Mouse (Mus musculus): ENCODE measurements around the gene Grm4. TPM values are rescaled to one million over a fixed set of nuclear protein-coding genes. Genes with fewer than 3 reads are reported as not detected.

Gene Grm4
- polyA plus RNA-seq, 1 experiment from 2014 or later = 0.13 TPM

DNA sequence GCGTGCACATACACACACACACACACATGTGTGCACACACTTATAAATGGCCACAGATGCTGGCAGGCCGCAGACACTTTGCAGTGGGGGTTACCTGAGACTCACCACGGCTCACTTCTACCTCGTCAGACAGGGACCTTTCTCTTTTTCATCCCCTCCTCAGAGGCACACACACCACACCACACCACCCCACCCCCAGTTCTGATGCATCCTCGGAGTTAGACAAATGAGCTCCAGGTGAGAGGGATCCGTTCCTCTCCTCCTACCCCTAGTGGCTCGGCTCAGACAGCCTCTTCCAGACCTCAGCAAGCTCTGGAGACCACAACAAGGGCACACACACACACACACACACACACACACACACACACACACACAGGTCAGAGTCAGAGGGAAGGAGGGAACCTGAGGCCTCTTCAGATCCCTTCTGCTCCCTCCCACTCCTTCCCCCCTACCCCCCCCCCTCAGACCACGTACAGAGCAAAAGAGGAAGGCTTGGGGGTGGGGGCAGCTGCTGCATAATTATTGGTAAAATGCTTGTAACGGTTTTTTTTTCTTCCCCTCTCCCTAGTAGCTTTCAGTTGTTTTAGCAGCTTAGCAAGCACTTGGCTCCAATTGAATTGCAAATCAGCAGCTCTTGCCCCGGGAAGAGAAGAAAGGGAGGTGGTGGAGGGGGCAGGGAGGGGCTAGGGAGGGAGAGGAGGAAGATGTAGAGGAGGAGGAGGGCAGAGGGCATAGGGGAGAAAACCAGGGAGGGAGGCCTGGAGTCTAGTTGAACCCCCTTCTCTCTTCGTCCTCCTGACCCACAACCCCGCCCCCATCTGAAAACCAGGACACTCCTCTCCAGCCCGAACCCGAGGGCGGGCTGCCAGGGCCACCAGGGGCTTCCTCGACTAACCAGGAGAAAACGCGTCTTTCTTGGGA lies 19.6 kb downstream of the Grm4 start:
- Histone ChIP-seq H3K9me3 (ENCODE audit: control insufficient read depth, low read length) (no peaks in the 10 kb centered on the region), H3K9ac (ENCODE audit: low read length) (no peak overlapping the region), H3K4me2 (ENCODE audit: low read depth, low read length) (peak overlapping the region; percentile 11; the same call in 1 of the 2 replicates), H3K36me3 (ENCODE audit: control insufficient read depth, insufficient read depth, low read length) (no peaks in the 10 kb centered on the region), H3K27me3 (ENCODE audit: control insufficient read depth, insufficient read depth, low read depth, low read length) (peaks cover 23% of the 10 kb centered on the region), H3K4me3 (ENCODE audit: low read length) (no peak overlapping the region), H3K27ac (ENCODE audit: low read length) (no peak overlapping the region), H3K4me1 (replicated peaks; ENCODE audit: control insufficient read depth, insufficient read depth, low read length) (no peaks in the 10 kb centered on the region)
- 9% methylated on average over 18 of the region's 18 CpGs for WGBS
- 0 out of 2 replicates have a peak, but pooled peaks have one; percentile 11 for ATAC-seq (ENCODE audit: low read depth)

DNA sequence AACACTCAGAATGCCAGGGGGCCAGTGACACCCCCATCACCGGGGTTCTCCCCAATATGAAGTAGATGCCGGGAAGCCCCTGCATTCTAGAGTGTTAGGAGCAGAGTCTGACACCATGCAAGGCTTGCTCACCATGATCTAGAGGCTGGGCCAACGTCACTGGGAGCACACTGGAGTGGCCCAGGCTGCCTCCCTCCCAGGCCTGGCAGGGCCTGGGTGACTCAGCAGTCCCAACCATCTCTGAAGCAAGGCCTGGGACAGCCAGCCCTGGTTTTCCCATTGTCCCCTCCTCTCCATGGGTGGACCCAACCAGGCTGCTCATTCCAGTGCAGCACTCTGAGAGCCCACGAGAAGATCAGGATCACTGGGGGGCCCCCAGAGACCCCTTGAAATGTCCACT lies 20.4 kb downstream of the Grm4 start:
- ATAC-seq (ENCODE audit: low read depth) = no peak
- H3K4me2 ChIP-seq (ENCODE audit: low read depth, low read length) = no peak overlapping the region
- H3K27ac ChIP-seq (ENCODE audit: low read length) = no peak overlapping the region
- no peak overlapping the region for H3K4me3 ChIP-seq (ENCODE audit: low read length)
- H3K9me3 ChIP-seq (ENCODE audit: control insufficient read depth, low read length) = no peaks in the 10 kb centered on the region
- H3K36me3 ChIP-seq (ENCODE audit: control insufficient read depth, insufficient read depth, low read length) = no peaks in the 10 kb centered on the region
- peaks cover 23% of the 10 kb centered on the region for H3K27me3 ChIP-seq (ENCODE audit: control insufficient read depth, insufficient read depth, low read depth, low read length)
- WGBS = 33% methylated on average over 4 of the region's 4 CpGs
- no peak overlapping the region for H3K9ac ChIP-seq (ENCODE audit: low read length)
- no peaks in the 10 kb centered on the region for H3K4me1 ChIP-seq (replicated peaks; ENCODE audit: control insufficient read depth, insufficient read depth, low read length)

DNA sequence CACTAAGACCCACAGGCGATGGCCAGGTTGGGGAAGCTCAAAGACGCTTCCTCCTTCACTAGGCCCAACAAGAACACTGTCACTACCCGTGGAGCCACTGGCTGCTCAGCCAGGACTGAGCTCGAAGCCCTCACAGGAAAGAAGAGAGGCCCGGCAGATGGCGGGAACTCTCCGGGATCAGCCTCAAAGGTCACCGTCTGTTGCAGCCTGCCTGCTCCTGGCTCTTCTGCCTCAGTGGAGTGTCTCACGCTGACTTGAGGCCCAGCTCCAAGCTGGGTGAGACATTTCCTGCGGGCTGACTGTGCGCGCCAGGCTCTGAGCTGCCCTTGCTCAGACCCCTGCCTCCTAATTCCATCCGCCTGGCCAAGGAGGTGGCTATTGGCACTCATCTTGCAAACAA lies 22.1 kb downstream of the Grm4 start:
- Histone ChIP-seq H3K27me3 (ENCODE audit: control insufficient read depth, insufficient read depth, low read depth, low read length) (peaks cover 15% of the 10 kb centered on the region), H3K36me3 (ENCODE audit: control insufficient read depth, insufficient read depth, low read length) (no peaks in the 10 kb centered on the region), H3K4me1 (replicated peaks; ENCODE audit: control insufficient read depth, insufficient read depth, low read length) (no peaks in the 10 kb centered on the region), H3K4me2 (ENCODE audit: low read depth, low read length) (no peak overlapping the region), H3K27ac (ENCODE audit: low read length) (no peak overlapping the region), H3K9me3 (ENCODE audit: control insufficient read depth, low read length) (no peaks in the 10 kb centered on the region), H3K4me3 (ENCODE audit: low read length) (no peak overlapping the region), H3K9ac (ENCODE audit: low read length) (no peak overlapping the region)
- ATAC-seq (ENCODE audit: low read depth) = no peak
- WGBS = 66% methylated on average over 13 of the region's 13 CpGs

DNA sequence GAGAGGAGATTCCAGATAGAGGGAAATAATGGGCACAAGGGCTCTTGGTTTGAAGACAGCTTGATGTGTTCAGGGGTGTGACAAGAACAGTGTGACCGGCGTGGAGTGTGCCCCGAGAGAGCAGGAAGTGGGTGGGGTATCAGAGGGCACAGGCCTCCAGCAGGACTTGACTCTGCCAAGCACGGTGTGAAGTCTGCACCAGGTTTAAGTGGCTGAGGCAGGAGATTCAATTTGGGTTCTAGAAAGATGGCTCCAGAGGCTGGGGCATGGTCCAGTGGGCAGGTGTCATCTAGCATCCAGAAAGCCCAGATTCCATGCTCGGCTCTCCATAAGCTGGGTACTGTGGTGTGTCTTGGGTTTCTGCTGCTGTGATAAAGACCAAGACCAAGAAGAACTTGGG lies 23.4 kb downstream of the Grm4 start:
- no peak overlapping the region for H3K4me3 ChIP-seq (ENCODE audit: low read length)
- no peak for ATAC-seq (ENCODE audit: low read depth)
- no peak overlapping the region for H3K9ac ChIP-seq (ENCODE audit: low read length)
- no peaks in the 10 kb centered on the region for H3K4me1 ChIP-seq (replicated peaks; ENCODE audit: control insufficient read depth, insufficient read depth, low read length)
- peaks cover 7% of the 10 kb centered on the region for H3K27me3 ChIP-seq (ENCODE audit: control insufficient read depth, insufficient read depth, low read depth, low read length)
- 57% methylated on average over 5 of the region's 5 CpGs for WGBS
- H3K27ac ChIP-seq (ENCODE audit: low read length) = no peak overlapping the region
- no peaks in the 10 kb centered on the region for H3K36me3 ChIP-seq (ENCODE audit: control insufficient read depth, insufficient read depth, low read length)
- no peak overlapping the region for H3K4me2 ChIP-seq (ENCODE audit: low read depth, low read length)
- no peaks in the 10 kb centered on the region for H3K9me3 ChIP-seq (ENCODE audit: control insufficient read depth, low read length)

DNA sequence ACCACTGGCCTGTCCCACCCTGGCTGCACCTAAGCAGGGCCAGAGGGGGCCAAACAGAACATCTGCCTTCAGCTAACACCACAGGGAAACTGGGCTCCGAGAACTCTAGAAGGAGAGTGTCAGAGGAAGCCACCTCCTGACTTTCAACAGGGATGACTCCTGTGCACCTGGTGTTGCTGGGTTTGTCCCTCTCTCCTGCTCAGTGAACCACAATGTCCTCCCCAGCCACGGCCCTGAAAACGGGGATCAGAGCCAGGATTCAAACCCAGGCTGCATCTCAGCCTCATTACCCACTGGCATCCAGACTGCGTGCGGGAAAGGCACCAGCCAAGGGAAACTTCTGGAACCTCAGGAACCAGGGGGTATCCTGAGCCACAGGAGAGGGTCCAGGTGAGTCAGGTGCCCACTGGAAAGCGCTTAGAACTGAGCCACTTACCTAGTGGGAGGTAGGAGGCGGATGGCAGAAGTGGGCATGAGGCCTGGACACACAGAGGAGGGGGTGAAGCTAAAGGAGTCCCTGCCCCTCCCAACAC lies 26.1 kb downstream of the Grm4 start:
- ATAC-seq (ENCODE audit: low read depth) = no peak
- Histone ChIP-seq H3K9me3 (ENCODE audit: control insufficient read depth, low read length) (no peaks in the 10 kb centered on the region), H3K9ac (ENCODE audit: low read length) (no peak overlapping the region), H3K4me2 (ENCODE audit: low read depth, low read length) (no peak overlapping the region), H3K4me1 (replicated peaks; ENCODE audit: control insufficient read depth, insufficient read depth, low read length) (no peaks in the 10 kb centered on the region), H3K27me3 (ENCODE audit: control insufficient read depth, insufficient read depth, low read depth, low read length) (no peaks in the 10 kb centered on the region), H3K36me3 (ENCODE audit: control insufficient read depth, insufficient read depth, low read length) (no peaks in the 10 kb centered on the region), H3K27ac (ENCODE audit: low read length) (no peak overlapping the region), H3K4me3 (ENCODE audit: low read length) (no peak overlapping the region)
- WGBS = 66% methylated on average over 7 of the region's 7 CpGs

DNA sequence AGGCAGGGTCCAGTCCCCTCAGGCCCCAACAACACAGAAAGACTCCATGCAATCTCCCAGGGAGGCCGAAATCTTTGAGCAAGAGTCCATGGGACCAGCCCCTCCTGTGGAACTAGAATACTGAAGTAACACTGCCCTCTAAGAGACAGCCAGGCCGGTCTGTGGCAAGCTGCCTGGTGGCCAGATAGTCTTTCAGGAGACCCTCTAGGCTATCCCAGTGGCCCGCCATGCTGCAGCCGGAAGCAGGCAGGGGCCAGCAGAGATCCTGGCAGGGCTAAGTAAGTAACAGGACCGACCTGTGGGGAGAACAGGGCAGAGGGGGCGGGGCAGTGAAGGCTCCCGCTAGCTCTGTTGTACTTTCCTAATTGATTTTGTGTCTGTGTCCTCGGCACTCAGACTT lies 27.2 kb downstream of the Grm4 start:
- Histone ChIP-seq H3K4me3 (ENCODE audit: low read length) (no peak overlapping the region), H3K27ac (ENCODE audit: low read length) (no peak overlapping the region), H3K36me3 (ENCODE audit: control insufficient read depth, insufficient read depth, low read length) (no peaks in the 10 kb centered on the region), H3K27me3 (ENCODE audit: control insufficient read depth, insufficient read depth, low read depth, low read length) (no peaks in the 10 kb centered on the region), H3K9me3 (ENCODE audit: control insufficient read depth, low read length) (no peaks in the 10 kb centered on the region), H3K9ac (ENCODE audit: low read length) (no peak overlapping the region), H3K4me2 (ENCODE audit: low read depth, low read length) (no peak overlapping the region), H3K4me1 (replicated peaks; ENCODE audit: control insufficient read depth, insufficient read depth, low read length) (no peaks in the 10 kb centered on the region)
- 34% methylated on average over 8 of the region's 8 CpGs for WGBS
- no peak for ATAC-seq (ENCODE audit: low read depth)

DNA sequence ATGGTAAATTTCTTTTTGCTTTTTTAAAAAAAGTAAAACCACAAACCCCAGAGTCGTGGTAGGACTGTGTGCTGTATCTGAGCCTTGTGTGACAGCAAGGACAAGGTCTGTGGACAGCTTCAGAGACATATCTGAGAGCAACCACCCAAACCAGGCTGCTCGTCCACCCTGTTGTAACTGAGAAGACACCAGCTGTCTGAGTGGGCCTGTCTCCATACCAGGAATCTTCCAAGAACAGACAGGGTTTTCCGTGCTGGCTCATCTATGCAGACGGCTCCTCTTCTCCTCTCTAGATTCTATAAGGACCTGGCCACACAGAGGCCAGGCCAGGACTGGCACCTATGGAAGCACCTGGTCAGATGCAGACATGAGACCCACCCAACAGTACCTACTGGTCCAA lies 27.8 kb downstream of the Grm4 start:
- H3K4me2 ChIP-seq (ENCODE audit: low read depth, low read length) = no peak overlapping the region
- no peak overlapping the region for H3K9ac ChIP-seq (ENCODE audit: low read length)
- H3K9me3 ChIP-seq (ENCODE audit: control insufficient read depth, low read length) = no peaks in the 10 kb centered on the region
- 73% methylated on average over 4 of the region's 4 CpGs for WGBS
- no peaks in the 10 kb centered on the region for H3K4me1 ChIP-seq (replicated peaks; ENCODE audit: control insufficient read depth, insufficient read depth, low read length)
- H3K27me3 ChIP-seq (ENCODE audit: control insufficient read depth, insufficient read depth, low read depth, low read length) = no peaks in the 10 kb centered on the region
- no peaks in the 10 kb centered on the region for H3K36me3 ChIP-seq (ENCODE audit: control insufficient read depth, insufficient read depth, low read length)
- H3K4me3 ChIP-seq (ENCODE audit: low read length) = no peak overlapping the region
- H3K27ac ChIP-seq (ENCODE audit: low read length) = no peak overlapping the region
- no peak for ATAC-seq (ENCODE audit: low read depth)

DNA sequence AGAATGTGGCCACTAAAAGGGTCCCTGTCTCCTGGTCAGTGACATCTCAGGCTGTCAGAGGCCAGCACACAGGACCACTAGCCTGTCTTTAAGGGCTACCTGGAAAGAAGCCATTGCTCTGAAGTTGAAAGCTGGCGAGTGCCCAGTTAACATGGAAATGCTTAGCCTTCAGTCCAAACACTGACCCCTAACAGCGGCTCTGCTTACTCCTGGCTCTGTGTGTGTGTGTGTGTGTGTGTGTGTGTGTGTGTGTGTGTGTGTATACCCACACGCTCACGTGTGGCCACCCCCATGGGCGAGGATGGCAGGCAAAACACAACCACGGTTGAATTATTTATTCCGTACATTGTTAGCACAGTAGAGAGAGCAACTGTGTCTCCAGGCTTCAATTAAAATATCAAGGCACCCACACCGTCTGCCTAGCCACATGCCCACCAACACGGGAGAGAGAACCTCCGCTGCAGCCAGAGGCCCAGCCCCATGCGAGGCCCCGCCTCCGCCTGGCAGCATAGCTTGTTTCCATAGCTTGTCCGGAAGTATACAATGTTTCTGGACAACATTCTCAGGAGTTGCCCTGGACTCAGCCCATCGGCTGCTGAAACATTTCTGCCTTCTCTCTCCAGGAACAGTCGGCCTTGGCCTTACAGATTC lies 32.9 kb downstream of the Grm4 start:
- H3K4me2 ChIP-seq (ENCODE audit: low read depth, low read length) = no peak overlapping the region
- H3K36me3 ChIP-seq (ENCODE audit: control insufficient read depth, insufficient read depth, low read length) = no peaks in the 10 kb centered on the region
- H3K27ac ChIP-seq (ENCODE audit: low read length) = no peak overlapping the region
- no peak overlapping the region for H3K4me3 ChIP-seq (ENCODE audit: low read length)
- 71% methylated on average over 16 of the region's 16 CpGs for WGBS
- no peaks in the 10 kb centered on the region for H3K4me1 ChIP-seq (replicated peaks; ENCODE audit: control insufficient read depth, insufficient read depth, low read length)
- ATAC-seq (ENCODE audit: low read depth) = no peak
- no peaks in the 10 kb centered on the region for H3K27me3 ChIP-seq (ENCODE audit: control insufficient read depth, insufficient read depth, low read depth, low read length)
- H3K9ac ChIP-seq (ENCODE audit: low read length) = no peak overlapping the region
- H3K9me3 ChIP-seq (ENCODE audit: control insufficient read depth, low read length) = no peaks in the 10 kb centered on the region

DNA sequence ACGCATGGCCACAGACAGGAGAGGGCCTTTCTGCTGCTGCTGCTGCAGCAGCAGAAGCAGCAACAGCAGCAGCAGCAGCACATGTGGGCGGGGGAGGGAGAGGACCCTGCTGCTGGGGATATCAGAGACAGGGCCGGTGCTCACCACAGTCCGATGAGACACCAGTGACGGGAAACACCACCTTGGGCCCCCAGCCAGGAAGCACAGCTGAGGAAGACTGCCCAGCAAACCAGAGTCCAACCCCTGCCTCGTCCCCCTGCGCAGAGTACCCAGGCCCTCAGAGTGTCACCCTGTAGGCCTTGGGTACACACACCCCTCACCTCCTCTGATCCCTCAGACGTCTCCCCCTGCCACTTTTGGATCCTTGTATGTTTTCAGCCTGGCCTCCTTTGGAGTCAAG lies 35.3 kb downstream of the Grm4 start:
- WGBS = 33% methylated on average over 8 of the region's 8 CpGs

More for the DNA sequence above, 35.3 kb downstream of the Grm4 start:
- H3K9me3 ChIP-seq (ENCODE audit: control insufficient read depth, low read length) = no peaks in the 10 kb centered on the region
- H3K9ac ChIP-seq (ENCODE audit: low read length) = no peak overlapping the region
- H3K4me1 ChIP-seq (replicated peaks; ENCODE audit: control insufficient read depth, insufficient read depth, low read length) = no peaks in the 10 kb centered on the region
- no peak overlapping the region for H3K4me3 ChIP-seq (ENCODE audit: low read length)
- no peaks in the 10 kb centered on the region for H3K36me3 ChIP-seq (ENCODE audit: control insufficient read depth, insufficient read depth, low read length)
- no peaks in the 10 kb centered on the region for H3K27me3 ChIP-seq (ENCODE audit: control insufficient read depth, insufficient read depth, low read depth, low read length)
- ATAC-seq (ENCODE audit: low read depth) = no peak
- H3K27ac ChIP-seq (ENCODE audit: low read length) = no peak overlapping the region
- no peak overlapping the region for H3K4me2 ChIP-seq (ENCODE audit: low read depth, low read length)

All from lung, embryonic 16.5 days (tissue).